Mouse (Mus musculus) kidney, embryonic 14.5 days (tissue): ENCODE measurements around the gene Smim20. TPM values are rescaled to one million over a fixed set of nuclear protein-coding genes. Genes with fewer than 3 reads are reported as not detected.

Experiments used
- ATAC-seq: fragments of 200-750 bp; cut with Nextera tagmentation; 2 replicates; pipeline ENCODE4 v1.8.0; 2017; ENCODE audit warnings: moderate number of reproducible peaks, mild to moderate bottlenecking, moderate TSS enrichment, moderate library complexity; ENCODE audit not compliant: low FRiP score, low TSS enrichment
- H3K27ac ChIP-seq: fragments of 300-500 bp; sonication (generic); 2 replicates; pipeline ENCODE4 v1.5.1; 2014; ENCODE audit warnings: low read depth, mild to moderate bottlenecking, low read length, moderate library complexity, mixed read lengths
- H3K27me3 ChIP-seq: fragments of 300-500 bp; sonication (generic); 2 replicates; pipeline ENCODE4 v1.6.1; 2014; ENCODE audit warnings: mild to moderate bottlenecking, low read length; ENCODE audit not compliant: control insufficient read depth, insufficient read depth
- H3K36me3 ChIP-seq: fragments of 300-500 bp; sonication (generic); 2 replicates; pipeline ENCODE4 v1.6.1; 2014; ENCODE audit warnings: low read length, mixed read lengths; ENCODE audit not compliant: control insufficient read depth, insufficient read depth
- H3K4me1 ChIP-seq: fragments of 300-500 bp; sonication (generic); 2 replicates; pipeline ENCODE4 v1.6.1; 2014; ENCODE audit warnings: low read length, mixed read lengths; ENCODE audit not compliant: control insufficient read depth, insufficient read depth
- H3K4me2 ChIP-seq: fragments of 300-500 bp; sonication (generic); replicated peaks from 2 replicates; pipeline ENCODE4 v1.6.1; 2014; ENCODE audit warnings: low read depth, mild to moderate bottlenecking, low read length
- H3K4me3 ChIP-seq: fragments of 300-500 bp; sonication (generic); 2 replicates; pipeline ENCODE4 v1.5.1; 2014; ENCODE audit warnings: mild to moderate bottlenecking, low read length
- H3K9ac ChIP-seq: fragments of 300-500 bp; sonication (generic); 2 replicates; pipeline ENCODE4 v1.6.1; 2014; ENCODE audit warnings: low read depth, mild to moderate bottlenecking, low read length, moderate library complexity
- H3K9me3 ChIP-seq: fragments of 300-500 bp; sonication (generic); 2 replicates; pipeline ENCODE4 v1.6.1; 2016; ENCODE audit warnings: low read length; ENCODE audit not compliant: control insufficient read depth
- WGBS: fragments of 180-500 bp; shearing (Covaris S2); extraction: QIAGEN DNeasy Blood & Tissue Kit; methylation state at CpG from one replicate; pipeline ENCODE4 v1.1.7; 2014; 5-methylcytosine and 5-hydroxymethylcytosine counted together
- polyA plus RNA-seq: library from polyadenylated mRNA; unstranded; fragments of >200 nt; fragmentation: Nextera tagmentation; extraction: Ambion mirVana; gene quantifications from 2 replicates; pipeline ENCODE4 v1.2.1, GENCODE M21; 2014

Gene Smim20
- polyA plus RNA-seq, 1 experiment from 2014 or later: 91.7 TPM

GRCm38 (mm10) chr5:53306864-53307263, 40.0 kb downstream of the Smim20 start:
- Histone ChIP-seq H3K9me3 (no peaks in the 10 kb centered on the region), H3K36me3 (no peaks in the 10 kb centered on the region), H3K4me2 (no peak overlapping the region), H3K27ac (no peak overlapping the region), H3K4me3 (no peak overlapping the region), H3K27me3 (no peaks in the 10 kb centered on the region), H3K4me1 (no peaks in the 10 kb centered on the region), H3K9ac (no peak overlapping the region)
- WGBS: 87% methylated on average over 3 of the region's 3 CpGs
- no peak for ATAC-seq

GRCm38 (mm10) chr5:53307437-53307836, 40.6 kb downstream of the Smim20 start:
- WGBS: 69% methylated on average over 5 of the region's 5 CpGs
- Histone ChIP-seq H3K4me3 (no peak overlapping the region), H3K9ac (no peak overlapping the region), H3K27ac (no peak overlapping the region), H3K36me3 (no peaks in the 10 kb centered on the region), H3K9me3 (no peaks in the 10 kb centered on the region), H3K4me2 (no peak overlapping the region), H3K4me1 (no peaks in the 10 kb centered on the region), H3K27me3 (no peaks in the 10 kb centered on the region)
- no peak for ATAC-seq

- no peak overlapping the region for H3K4me3 ChIP-seq
- H3K27ac ChIP-seq: no peak overlapping the region
- H3K27me3 ChIP-seq: no peaks in the 10 kb centered on the region
- H3K36me3 ChIP-seq: no peaks in the 10 kb centered on the region
- no peak overlapping the region for H3K9ac ChIP-seq
- H3K4me1 ChIP-seq: 0 out of 2 replicates have a peak, but pooled peaks cover 3% of the 10 kb centered on the region
- 86% methylated on average over 13 of the region's 13 CpGs for WGBS
- H3K4me2 ChIP-seq: no peak overlapping the region
- no peak for ATAC-seq
- no peaks in the 10 kb centered on the region for H3K9me3 ChIP-seq
Measured at GRCm38 (mm10) chr5:53314404-53315167, 47.7 kb downstream of the Smim20 start.

- 68% methylated on average over 2 of the region's 2 CpGs for WGBS
- Histone ChIP-seq H3K27me3 (no peaks in the 10 kb centered on the region), H3K4me2 (no peak overlapping the region), H3K27ac (no peak overlapping the region), H3K36me3 (no peaks in the 10 kb centered on the region), H3K9ac (no peak overlapping the region), H3K4me3 (no peak overlapping the region), H3K4me1 (0 out of 2 replicates have a peak, but pooled peaks cover 3% of the 10 kb centered on the region), H3K9me3 (no peaks in the 10 kb centered on the region)
- ATAC-seq: no peak
Measured at GRCm38 (mm10) chr5:53315829-53316228, 48.9 kb downstream of the Smim20 start.

GRCm38 (mm10) chr5:53317396-53317795, 50.5 kb downstream of the Smim20 start:
- Histone ChIP-seq H3K9me3 (no peaks in the 10 kb centered on the region), H3K4me2 (no peak overlapping the region), H3K27ac (no peak overlapping the region), H3K27me3 (no peaks in the 10 kb centered on the region), H3K9ac (no peak overlapping the region), H3K4me3 (no peak overlapping the region), H3K4me1 (0 out of 2 replicates have a peak, but pooled peaks cover 3% of the 10 kb centered on the region), H3K36me3 (no peaks in the 10 kb centered on the region)
- no peak for ATAC-seq
- 68% methylated on average over 3 of the region's 3 CpGs for WGBS

GRCm38 (mm10) chr5:53317885-53318466, 51.1 kb downstream of the Smim20 start:
- 49% methylated on average over 7 of the region's 7 CpGs for WGBS
- no peaks in the 10 kb centered on the region for H3K9me3 ChIP-seq
- no peak overlapping the region for H3K4me3 ChIP-seq
- H3K9ac ChIP-seq: no peak overlapping the region
- H3K4me1 ChIP-seq: peaks cover 6% of the 10 kb centered on the region
- no peaks in the 10 kb centered on the region for H3K27me3 ChIP-seq
- ATAC-seq: peak; percentile 52
- no peak overlapping the region for H3K27ac ChIP-seq
- no peaks in the 10 kb centered on the region for H3K36me3 ChIP-seq
- no peak overlapping the region for H3K4me2 ChIP-seq

GRCm38 (mm10) chr5:53320331-53320730, 53.4 kb downstream of the Smim20 start:
- Histone ChIP-seq H3K9ac (no peak overlapping the region), H3K36me3 (no peaks in the 10 kb centered on the region), H3K4me1 (peaks cover 6% of the 10 kb centered on the region), H3K27me3 (no peaks in the 10 kb centered on the region), H3K9me3 (no peaks in the 10 kb centered on the region), H3K4me2 (no peak overlapping the region), H3K4me3 (no peak overlapping the region), H3K27ac (no peak overlapping the region)
- 35% methylated on average over 3 of the region's 3 CpGs for WGBS
- ATAC-seq: peak; percentile 1; the same call in 1 of the 2 replicates

- Histone ChIP-seq H3K9me3 (no peaks in the 10 kb centered on the region), H3K9ac (no peak overlapping the region), H3K27ac (no peak overlapping the region), H3K4me1 (peaks cover 6% of the 10 kb centered on the region), H3K4me3 (no peak overlapping the region), H3K27me3 (no peaks in the 10 kb centered on the region), H3K4me2 (no peak overlapping the region), H3K36me3 (no peaks in the 10 kb centered on the region)
- 94% methylated on average over 9 of the region's 9 CpGs for WGBS
- no peak for ATAC-seq
Measured at GRCm38 (mm10) chr5:53321901-53322300, 55.0 kb downstream of the Smim20 start.

- Histone ChIP-seq H3K4me2 (no peak overlapping the region), H3K4me3 (no peak overlapping the region), H3K9ac (no peak overlapping the region), H3K4me1 (peaks cover 6% of the 10 kb centered on the region), H3K27ac (no peak overlapping the region), H3K27me3 (no peaks in the 10 kb centered on the region), H3K36me3 (no peaks in the 10 kb centered on the region), H3K9me3 (no peaks in the 10 kb centered on the region)
- 78% methylated on average over 11 of the region's 11 CpGs for WGBS
- no peak for ATAC-seq
Measured at GRCm38 (mm10) chr5:53322471-53322870, 55.6 kb downstream of the Smim20 start.
